ENCODE assay signal across 9 mouse cellular contexts in the genomic region with DNA sequence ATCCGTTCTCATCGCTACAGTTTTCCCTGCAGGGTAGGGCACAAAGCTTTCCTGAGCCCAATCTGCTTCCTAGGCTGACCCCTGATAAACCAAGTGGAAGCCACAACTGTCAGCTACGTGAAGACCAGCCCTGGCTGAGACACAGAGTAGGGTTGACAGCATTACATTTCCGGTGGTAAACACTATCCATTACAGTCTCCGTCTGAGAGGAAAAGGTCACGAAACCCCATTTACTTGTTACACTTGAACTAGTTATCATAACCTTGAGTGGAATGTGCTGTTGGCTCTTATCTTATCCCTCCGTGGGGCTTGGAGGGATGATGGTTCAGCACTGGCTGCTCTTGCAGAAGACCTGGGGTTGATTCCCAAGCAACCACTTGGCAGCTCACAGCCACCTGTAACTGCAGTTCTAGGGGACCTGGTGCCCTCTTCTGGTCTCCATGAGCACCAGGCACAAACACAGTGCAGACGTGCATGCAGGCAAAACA.
DNase-seq lines count a peak whose midpoint lies in the region; ATAC-seq and TF ChIP-seq lines count a peak whose summit lies in the region.
"Had no signal": no experiment of that assay in that cellular context is flagged by ENCODE, and none has a peak within 500 bp of the region (broad histone marks: within the 10 kb centered on the region; RNA-seq: fewer than 3 reads in every experiment).

No protein-coding gene starts in this region.

- H3K4me1 ChIP-seq in lung, embryonic 15.5 days = peaks cover 13% of the 10 kb centered on the region
- H3K4me1 ChIP-seq in heart, embryonic 15.5 days (replicated peaks) = peaks cover 26% of the 10 kb centered on the region
- no peaks in the 10 kb centered on the region for H3K4me1 ChIP-seq in forebrain, postnatal 0 days (ENCODE audit: insufficient read depth)

- WGBS in lung, embryonic 15.5 days = 37% methylated on average over 8 of the region's 8 CpGs
- 21% methylated on average over 8 of the region's 8 CpGs for WGBS in heart, embryonic 15.5 days
- 86% methylated on average over 8 of the region's 8 CpGs for WGBS in forebrain, postnatal 0 days

- TF ChIP-seq CTCF in forebrain, postnatal 0 days (IDR thresholded peaks at IDR 0.05; ENCODE audit: low read depth) = no peak

- no peaks in the 10 kb centered on the region for H3K27me3 ChIP-seq in lung, embryonic 15.5 days
- H3K27me3 ChIP-seq in heart, embryonic 15.5 days = no peaks in the 10 kb centered on the region
- H3K27me3 ChIP-seq in forebrain, postnatal 0 days (ENCODE audit: insufficient read depth, low read length) = no peaks in the 10 kb centered on the region

- H3K36me3 ChIP-seq in lung, embryonic 15.5 days = 0 out of 2 replicates have a peak, but pooled peaks cover 4% of the 10 kb centered on the region
- no peaks in the 10 kb centered on the region for H3K36me3 ChIP-seq in heart, embryonic 15.5 days
- no peaks in the 10 kb centered on the region for H3K36me3 ChIP-seq in forebrain, postnatal 0 days (ENCODE audit: insufficient read depth)

- intact Hi-C loops in left cerebral cortex, postnatal 14 days (cut with DNase I) = no loop called here

- H3K27ac ChIP-seq in lung, embryonic 15.5 days = peak overlapping the region; percentile 30; the same call in 1 of the 2 replicates
- peak overlapping the region; percentile 73 for H3K27ac ChIP-seq in heart, embryonic 15.5 days
- H3K27ac ChIP-seq in forebrain, postnatal 0 days (ENCODE audit: low read depth, low read length) = no peak overlapping the region
- H3K27ac ChIP-seq: left cerebral cortex, adult 2 months had no signal

- no peak overlapping the region for H3K9ac ChIP-seq in lung, embryonic 15.5 days
- no peak overlapping the region for H3K9ac ChIP-seq in heart, embryonic 15.5 days
- H3K9ac ChIP-seq in forebrain, postnatal 0 days = no peak overlapping the region

- DNase-seq in adrenal gland, adult (ENCODE audit: inconsistent age in 2 of 2, low spot score in 1 of 2) = peak; percentile 27 to 71
- DNase-seq in adrenal gland, adult 18-20 months (ENCODE audit: low spot score in 2 of 2) = no peak
- no peak for DNase-seq in lung, postnatal 14 days
- DNase-seq in left cerebral cortex, postnatal 14 days (ENCODE audit: low spot score in 2 of 2) = no peak
- DNase-seq in forebrain, postnatal 0 days = no peak

- ATAC-seq in lung, embryonic 15.5 days (ENCODE audit: borderline replicate concordance, extremely low read depth, low FRiP score, low TSS enrichment) = 0 out of 2 replicates have a peak, but pooled peaks have one; percentile 19
- ATAC-seq in heart, embryonic 15.5 days (replicated peaks; ENCODE audit: insufficient number of reproducible peaks, insufficient read depth, low FRiP score, low read depth) = peak; percentile 61
- peak; percentile 34 for ATAC-seq in megakaryocyte progenitor cell, adult 5-6 weeks (replicated peaks; ENCODE audit: poor library complexity)
- no peak for ATAC-seq in forebrain, postnatal 0 days

- H3K4me2 ChIP-seq in lung, embryonic 15.5 days = peak overlapping the region; percentile 35
- H3K4me2 ChIP-seq in heart, embryonic 15.5 days = peak overlapping the region; percentile 28
- H3K4me2 ChIP-seq in forebrain, postnatal 0 days (ENCODE audit: low read depth) = no peak overlapping the region

- H3K4me3 ChIP-seq in lung, embryonic 15.5 days = no peak overlapping the region
- no peak overlapping the region for H3K4me3 ChIP-seq in heart, embryonic 15.5 days
- no peak overlapping the region for H3K4me3 ChIP-seq in forebrain, postnatal 0 days (ENCODE audit: low read depth, low read length)
- H3K4me3 ChIP-seq: left cerebral cortex, adult 2 months had no signal

- H3K9me3 ChIP-seq in lung, embryonic 15.5 days = 0 out of 2 replicates have a peak, but pooled peaks cover 3% of the 10 kb centered on the region
- no peaks in the 10 kb centered on the region for H3K9me3 ChIP-seq in heart, embryonic 15.5 days (replicated peaks)
- no peaks in the 10 kb centered on the region for H3K9me3 ChIP-seq in forebrain, postnatal 0 days (ENCODE audit: low read length)

Comparison
In these comparisons a context has a peak if more than half of its experiments do, and no peak if none do; other contexts are left out.
1. DNase-seq: peak in adrenal gland, adult (2 of 2); none in adrenal gland, adult 18-20 months (0 of 2), lung, postnatal 14 days (single experiment), left cerebral cortex, postnatal 14 days (0 of 2) and forebrain, postnatal 0 days (single experiment).